Mouse (Mus musculus) thymus, adult 2 months (tissue): ENCODE measurements around the gene Lrfn2. TPM values are rescaled to one million over a fixed set of nuclear protein-coding genes. Genes with fewer than 3 reads are reported as not detected.

ENCODE experiments used
- DNase-seq: peaks from one replicate; pipeline ENCODE4 v3.0.0; 2021
- H3K27ac ChIP-seq: fragments of 200-500 bp; 2 replicates; pipeline ENCODE4 v1.5.1; 2012; ENCODE audit warnings: low read length, control low read depth; ENCODE audit not compliant: control insufficient read depth, insufficient read depth
- H3K27me3 ChIP-seq: fragments of 200-500 bp; 2 replicates; pipeline ENCODE4 v1.6.1; 2012; ENCODE audit warnings: mild to moderate bottlenecking, low read length, moderate library complexity, mixed read lengths; ENCODE audit not compliant: control insufficient read depth, insufficient read depth
- H3K36me3 ChIP-seq: fragments of 200-500 bp; 2 replicates; pipeline ENCODE4 v1.6.1; 2012; ENCODE audit warnings: mild to moderate bottlenecking, low read length, moderate library complexity; ENCODE audit not compliant: control insufficient read depth, insufficient read depth
- H3K4me1 ChIP-seq: fragments of 200-500 bp; replicated peaks from 2 replicates; pipeline ENCODE4 v1.6.1; 2012; ENCODE audit warnings: low read length; ENCODE audit not compliant: control insufficient read depth, insufficient read depth
- H3K4me3 ChIP-seq: fragments of 200-500 bp; 2 replicates; pipeline ENCODE4 v1.5.1; 2012; ENCODE audit warnings: mild to moderate bottlenecking, low read length, control low read depth, moderate library complexity; ENCODE audit not compliant: control insufficient read depth, insufficient read depth
- CTCF ChIP-seq: fragments of 200-500 bp; IDR thresholded peaks from 2 replicates; pipeline ENCODE4 v1.5.1; 2012; ENCODE audit warnings: mild to moderate bottlenecking, control low read depth, low read length, moderate library complexity, borderline replicate concordance; ENCODE audit not compliant: control insufficient read depth, poor library complexity, insufficient read depth; ENCODE audit errors: extremely low read depth
- POLR2A ChIP-seq: fragments of 200-500 bp; IDR thresholded peaks from 2 replicates; pipeline ENCODE4 v1.6.1; 2012; ENCODE audit warnings: mild to moderate bottlenecking, low read length, control low read depth, moderate library complexity; ENCODE audit not compliant: control insufficient read depth, poor library complexity, insufficient read depth; ENCODE audit errors: extremely low read depth
- WGBS: fragments of 180-500 bp; shearing (Covaris S2); methylation state at CpG from one replicate; pipeline ENCODE4 v1.1.7; 2018; 5-methylcytosine and 5-hydroxymethylcytosine counted together
- polyA plus RNA-seq: library from polyadenylated mRNA; depleted of rRNA; stranded (reverse); fragments of >200 nt; gene quantifications from 2 replicates; pipeline ENCODE4 v1.2.3, GENCODE M21; 2012

Lrfn2 gene
- polyA plus RNA-seq, 1 experiment = 0.49 TPM

DNA sequence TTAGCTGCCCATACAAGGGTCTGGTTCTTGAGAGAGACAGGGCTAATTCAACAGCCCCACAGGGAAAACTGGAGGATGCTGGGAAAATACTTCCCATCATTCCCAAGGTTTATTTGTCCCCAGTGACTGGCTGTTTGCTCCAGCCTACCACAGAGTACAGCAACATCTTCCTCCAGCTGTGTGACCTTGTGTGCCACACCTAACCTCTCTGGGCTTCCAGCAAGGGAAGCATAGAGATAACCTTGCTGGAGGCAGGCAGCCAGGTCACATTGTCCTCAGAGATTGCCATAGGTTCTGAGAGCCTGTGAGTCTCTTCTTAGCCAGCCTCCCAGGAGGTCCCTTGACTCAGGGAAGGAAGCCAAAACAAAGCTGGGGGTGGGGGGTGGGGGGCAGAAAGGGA, 101.1 kb downstream of the Lrfn2 start:
- TF ChIP-seq CTCF = no peak
- TF ChIP-seq POLR2A = no peak
- H3K4me3 ChIP-seq = no peak overlapping the region
- H3K4me1 ChIP-seq = peaks cover 16% of the 10 kb centered on the region
- H3K27ac ChIP-seq = no peak overlapping the region
- no peak for DNase-seq
- no peaks in the 10 kb centered on the region for H3K36me3 ChIP-seq
- no peaks in the 10 kb centered on the region for H3K27me3 ChIP-seq

DNA sequence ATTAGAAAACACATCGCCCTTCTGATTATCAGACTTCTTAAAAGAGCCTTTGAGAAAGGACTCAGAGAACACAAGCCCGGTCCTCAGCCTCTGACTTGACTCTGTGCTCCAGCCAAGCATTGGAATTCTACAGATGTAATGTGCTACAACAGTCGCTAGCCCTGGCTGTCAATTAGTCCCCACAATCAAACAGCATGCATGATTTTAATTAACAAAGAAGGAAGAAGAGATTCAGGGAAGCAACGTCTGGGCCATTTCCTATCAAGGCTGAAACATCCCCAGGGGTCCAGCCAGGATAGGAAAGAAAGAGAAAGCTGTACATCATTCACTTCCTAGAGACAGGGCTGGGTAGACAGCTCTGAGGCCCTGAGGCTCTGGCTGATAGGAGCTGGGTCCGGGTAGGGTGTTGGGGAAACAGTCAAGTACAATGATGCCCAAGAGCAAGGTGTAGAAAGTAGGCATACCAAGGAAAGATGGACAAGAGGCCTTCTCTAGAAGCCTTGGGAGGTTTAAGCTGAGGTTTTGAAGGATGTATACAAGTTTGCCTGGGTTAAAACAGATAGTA, 101.6 kb downstream of the Lrfn2 start:
- H3K27me3 ChIP-seq = no peaks in the 10 kb centered on the region
- WGBS = 84% methylated on average over 5 of the region's 5 CpGs
- TF ChIP-seq CTCF (no peak), POLR2A (no peak)
- no peak overlapping the region for H3K27ac ChIP-seq
- DNase-seq = no peak
- no peak overlapping the region for H3K4me3 ChIP-seq
- H3K36me3 ChIP-seq = no peaks in the 10 kb centered on the region
- peaks cover 16% of the 10 kb centered on the region for H3K4me1 ChIP-seq

DNA sequence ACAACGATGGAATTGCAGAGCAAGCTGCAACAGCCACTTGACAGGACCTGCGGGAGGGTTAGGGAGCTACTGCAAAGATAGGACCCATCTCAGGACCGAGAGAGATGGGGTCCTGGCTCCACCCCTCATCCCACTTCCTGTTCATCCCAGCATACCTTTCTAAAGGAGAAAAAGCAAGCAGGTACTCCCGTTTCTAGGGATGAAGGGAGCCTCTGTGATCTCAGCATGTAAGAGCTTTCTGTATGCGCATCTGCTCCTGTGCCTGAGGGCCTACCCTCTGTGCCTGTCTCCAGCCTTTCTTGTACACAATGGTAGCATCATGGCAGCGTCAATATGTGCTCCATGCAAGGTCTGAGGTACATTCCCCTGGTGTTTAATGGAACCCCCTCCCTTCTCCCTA, 102.9 kb downstream of the Lrfn2 start:
- Histone ChIP-seq H3K36me3 (no peaks in the 10 kb centered on the region), H3K4me1 (peaks cover 9% of the 10 kb centered on the region), H3K4me3 (no peak overlapping the region), H3K27me3 (no peaks in the 10 kb centered on the region), H3K27ac (no peak overlapping the region)
- DNase-seq = no peak
- 87% methylated on average over 6 of the region's 6 CpGs for WGBS
- TF ChIP-seq POLR2A (no peak), CTCF (no peak)

GRCm38 (mm10) chr17:49037163-49037950, 105.2 kb downstream of the Lrfn2 start:
- no peak overlapping the region for H3K4me3 ChIP-seq
- H3K4me1 ChIP-seq = no peaks in the 10 kb centered on the region
- H3K36me3 ChIP-seq = no peaks in the 10 kb centered on the region
- WGBS = 91% methylated on average over 8 of the region's 8 CpGs
- no peaks in the 10 kb centered on the region for H3K27me3 ChIP-seq
- no peak for DNase-seq
- no peak for TF ChIP-seq POLR2A
- no peak for TF ChIP-seq CTCF
- H3K27ac ChIP-seq = no peak overlapping the region

- WGBS = 85% methylated on average over 11 of the region's 11 CpGs
- no peak for DNase-seq
- H3K27ac ChIP-seq = no peak overlapping the region
- no peak for TF ChIP-seq CTCF
- no peaks in the 10 kb centered on the region for H3K27me3 ChIP-seq
- no peak overlapping the region for H3K4me3 ChIP-seq
- H3K4me1 ChIP-seq = no peaks in the 10 kb centered on the region
- no peaks in the 10 kb centered on the region for H3K36me3 ChIP-seq
These were observed 111.8 kb downstream of the Lrfn2 start for GRCm38 (mm10) chr17:49043806-49044640.

GRCm38 (mm10) chr17:49047921-49048320, 115.7 kb downstream of the Lrfn2 start:
- H3K36me3 ChIP-seq = no peaks in the 10 kb centered on the region
- H3K4me3 ChIP-seq = no peak overlapping the region
- 88% methylated on average over 4 of the region's 4 CpGs for WGBS
- no peak for DNase-seq
- H3K4me1 ChIP-seq = no peaks in the 10 kb centered on the region
- no peaks in the 10 kb centered on the region for H3K27me3 ChIP-seq
- H3K27ac ChIP-seq = no peak overlapping the region
- TF ChIP-seq CTCF (no peak), POLR2A (no peak)
